Mouse (Mus musculus) frontal cortex, adult 2 months (tissue): Measurements from ENCODE around the gene B4galt5. TPM values are rescaled to one million over a fixed set of nuclear protein-coding genes. Genes with fewer than 3 reads are reported as not detected.

ENCODE experiments used
- DNase-seq, 2 experiments: peaks; one replicate each; pipeline ENCODE4 v3.0.0; 2022; ENCODE audit warnings: low spot score in 1 of 2; ENCODE audit errors: extremely low spot score in 1 of 2
- polyA plus RNA-seq: library from polyadenylated mRNA; depleted of rRNA; stranded (reverse); fragments of >200 nt; gene quantifications from 2 replicates; pipeline ENCODE4 v1.2.3, GENCODE M21; 2012

Gene B4galt5
- polyA plus RNA-seq, 1 experiment: 37.8 TPM

DNA sequence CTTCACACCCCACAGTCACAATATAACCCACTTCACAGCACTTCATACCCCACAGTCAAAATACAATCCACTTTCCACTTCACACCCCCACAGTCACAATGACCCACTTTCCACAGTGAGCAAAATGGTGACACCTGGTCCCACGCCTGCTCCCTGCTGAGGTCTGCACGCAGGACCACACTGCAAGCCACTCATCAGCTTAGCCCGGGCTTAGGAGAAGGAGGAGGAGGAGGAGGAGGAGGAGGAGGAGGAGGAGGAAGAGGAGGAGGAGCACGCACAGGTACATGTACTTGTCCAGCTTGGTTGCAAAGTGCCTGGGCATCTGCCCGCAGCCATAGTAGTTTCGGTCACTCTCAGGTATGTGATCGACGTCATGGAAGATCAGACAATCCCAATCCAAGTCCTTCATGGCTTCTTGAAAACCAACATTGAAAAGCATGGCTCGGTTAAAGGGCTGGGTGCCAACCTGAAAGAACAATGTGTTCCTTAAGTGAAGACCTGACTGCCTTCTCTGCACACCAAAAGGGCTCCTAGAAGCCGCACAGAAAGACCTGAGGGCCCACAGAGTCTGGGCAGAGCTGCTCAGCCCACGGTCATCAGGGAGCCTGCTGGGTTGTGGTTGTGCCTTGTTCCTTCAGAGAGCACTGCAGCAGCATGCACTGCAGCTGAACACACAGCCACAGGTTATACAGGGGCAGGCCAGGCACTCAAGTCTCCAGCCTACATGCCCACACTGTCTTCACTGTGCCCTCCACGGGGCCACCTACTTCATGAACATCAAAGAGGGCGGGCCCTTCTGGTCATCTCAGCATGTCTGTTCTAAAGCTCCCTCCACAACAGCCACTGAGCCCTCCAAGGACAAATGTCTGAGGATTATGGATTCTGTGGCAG is 43.4 kb downstream of the B4galt5 start:
- no peak for DNase-seq

DNA sequence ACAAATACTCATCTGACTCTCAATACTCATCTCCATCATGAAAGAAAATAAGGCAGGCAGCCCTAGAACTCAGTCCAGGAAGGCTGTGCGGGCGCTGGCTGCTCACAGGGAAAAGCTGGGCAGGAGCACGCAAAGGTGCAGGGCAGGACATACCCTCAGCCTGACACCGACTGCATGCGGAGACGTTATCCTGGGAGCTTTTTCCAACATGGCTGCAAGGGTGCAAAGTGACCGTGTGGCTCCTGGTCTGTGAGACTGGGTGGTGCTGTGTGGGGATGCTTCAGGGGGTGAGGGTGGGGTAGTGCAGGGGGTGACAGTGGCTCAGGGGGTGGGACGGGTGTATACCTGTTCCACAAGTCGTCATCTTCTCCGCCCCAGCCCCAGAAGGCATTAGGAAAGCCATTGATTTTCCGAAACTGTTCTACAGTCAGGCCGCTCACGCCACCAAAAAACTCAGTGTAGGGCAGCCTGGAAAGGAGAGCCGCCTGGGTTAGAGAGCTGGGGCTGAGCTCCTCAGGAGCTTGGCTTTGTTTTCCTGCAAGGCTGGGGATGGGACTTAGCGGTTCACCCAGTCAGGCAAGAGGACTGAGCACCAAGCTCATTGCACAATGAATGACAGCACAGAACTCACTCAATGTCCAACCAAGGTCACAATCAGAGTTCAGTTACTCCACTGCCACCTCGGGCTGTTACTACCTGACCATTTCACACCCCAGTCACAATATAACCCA is 44.2 kb downstream of the B4galt5 start:
- DNase-seq: no peak

GRCm38 (mm10) chr2:167303806-167304205 is 45.2 kb downstream of the B4galt5 start:
- no peak for DNase-seq

DNA sequence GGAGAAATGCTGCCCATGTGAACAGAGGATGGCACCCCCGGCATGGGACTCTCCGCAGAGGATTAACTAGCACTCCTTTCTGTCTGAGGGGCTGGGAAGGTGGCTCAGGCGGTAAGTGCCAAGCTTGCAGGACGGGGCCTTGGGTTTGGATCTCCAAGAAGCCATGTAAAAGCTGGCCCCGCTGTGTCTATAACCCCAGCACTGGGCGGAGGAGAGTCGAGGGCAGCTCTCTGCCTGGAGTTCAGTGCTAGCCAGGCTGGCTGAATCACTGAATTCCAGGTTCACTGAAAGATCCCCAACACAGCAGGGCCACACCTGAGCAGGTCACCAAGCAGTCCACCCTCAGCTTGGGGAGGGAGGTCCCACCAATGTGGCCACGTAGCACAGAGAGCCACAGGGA is 45.8 kb downstream of the B4galt5 start:
- no peak for DNase-seq

GRCm38 (mm10) chr2:167302641-167303040 is 46.3 kb downstream of the B4galt5 start:
- DNase-seq: no peak

- no peak for DNase-seq
Observed at GRCm38 (mm10) chr2:167302031-167302430, 47.0 kb downstream of the B4galt5 start.

DNA sequence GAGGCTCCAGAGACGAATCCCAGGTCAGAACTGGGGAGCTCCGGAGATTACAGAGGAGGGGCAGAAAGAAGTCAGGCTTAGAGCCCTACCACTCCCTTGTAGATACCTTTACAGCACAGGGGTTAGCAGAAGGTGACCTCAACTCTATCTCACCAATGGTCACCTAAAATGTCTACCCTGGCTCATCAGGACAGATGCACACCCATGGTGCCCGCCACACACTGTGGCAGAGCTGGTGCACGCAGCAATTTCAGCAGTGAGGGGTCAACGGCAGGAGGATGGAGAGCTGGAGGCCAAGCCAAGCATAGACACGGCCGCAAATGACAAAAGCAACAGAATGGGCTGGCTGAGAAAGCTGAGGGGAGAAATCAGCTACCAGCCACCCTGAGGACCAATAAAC is 47.4 kb downstream of the B4galt5 start:
- no peak for DNase-seq

GRCm38 (mm10) chr2:167300943-167301497 is 48.0 kb downstream of the B4galt5 start:
- DNase-seq: no peak

GRCm38 (mm10) chr2:167299861-167300667 is 48.9 kb downstream of the B4galt5 start:
- peak in 1 of 2 experiments; percentile 47 for DNase-seq

- DNase-seq: peak; percentile 71 to 76
Observed at GRCm38 (mm10) chr2:167298729-167299705, 50.0 kb downstream of the B4galt5 start.

DNA sequence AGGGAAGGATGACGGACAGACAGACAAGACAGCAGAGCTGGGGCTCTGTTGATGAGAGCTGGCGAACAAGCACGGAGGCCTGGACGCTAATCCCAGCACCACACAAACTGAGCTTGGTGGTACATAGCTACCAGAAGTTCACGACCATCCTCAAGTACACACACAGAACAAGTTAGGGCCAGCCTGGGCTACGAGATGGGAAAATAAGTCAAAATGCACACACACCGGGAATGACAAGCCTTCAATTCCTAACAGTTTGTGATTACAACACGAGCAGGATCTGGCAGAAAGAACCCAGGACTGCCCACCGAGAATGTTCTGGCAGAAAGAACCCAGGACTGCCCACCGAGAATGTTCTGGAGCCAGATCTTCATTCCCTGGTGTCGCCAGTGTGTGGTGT is 51.0 kb downstream of the B4galt5 start:
- no peak for DNase-seq

DNA sequence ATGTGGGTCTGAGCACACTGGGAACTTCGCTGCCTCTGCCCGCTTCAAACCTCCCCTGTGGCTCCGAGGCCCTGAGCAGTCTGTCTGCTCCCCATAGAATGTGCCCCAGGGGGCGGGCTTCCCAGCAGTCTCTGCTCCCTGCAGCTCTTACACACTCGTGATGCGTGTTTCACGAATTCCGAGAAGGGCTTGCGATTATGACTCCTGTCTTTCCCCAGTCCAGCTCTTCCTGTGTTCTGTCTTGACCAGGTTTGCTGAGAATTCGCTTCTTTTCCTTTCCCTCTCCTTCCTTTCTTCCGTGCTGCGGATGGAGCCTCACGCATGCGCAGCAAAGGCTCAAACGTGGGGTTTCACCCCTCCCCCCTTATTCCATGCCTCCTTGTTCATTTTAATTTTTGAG is 54.1 kb downstream of the B4galt5 start:
- DNase-seq: peak in 1 of 2 experiments; percentile 26

- no peak for DNase-seq
Observed at GRCm38 (mm10) chr2:167294216-167294615, 54.8 kb downstream of the B4galt5 start.

DNA sequence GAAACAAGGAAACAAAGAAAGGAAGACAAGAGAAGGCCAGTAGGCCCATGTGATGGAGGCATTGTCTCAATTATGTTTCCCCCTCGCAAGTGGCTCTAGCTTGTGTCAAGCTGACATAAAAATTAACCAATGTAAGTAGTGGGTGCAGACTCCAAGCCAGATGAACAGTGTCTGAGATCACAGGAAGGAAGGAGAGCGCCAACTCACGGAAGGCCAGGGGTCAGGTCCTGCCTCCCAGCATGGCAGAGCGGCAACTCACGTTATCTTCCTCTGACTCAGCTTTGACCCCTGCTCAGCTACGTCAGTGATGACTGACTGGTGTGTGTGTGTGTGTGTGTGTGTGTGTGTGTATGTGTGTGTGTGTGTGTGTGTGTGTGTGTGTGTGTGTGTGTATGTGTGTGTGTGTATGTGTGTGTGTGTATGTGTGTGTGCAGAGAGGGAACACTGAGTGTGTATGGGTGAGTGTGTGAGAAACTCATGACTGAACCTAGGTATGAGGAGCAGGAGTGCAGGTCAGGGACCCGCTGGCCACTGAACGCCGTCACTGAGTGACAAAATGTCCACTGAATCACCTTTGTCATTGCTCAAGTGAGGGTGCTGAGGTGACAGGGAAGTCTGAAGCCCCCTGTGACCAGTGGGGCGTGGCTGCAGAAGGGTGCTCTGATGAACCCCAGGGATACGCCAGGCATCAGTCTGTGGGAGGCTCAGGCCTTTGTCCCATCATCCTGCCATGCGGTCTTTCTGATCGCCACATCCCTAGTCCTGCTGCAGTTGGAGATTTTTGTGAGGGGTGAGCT is 55.5 kb downstream of the B4galt5 start:
- no peak for DNase-seq

DNA sequence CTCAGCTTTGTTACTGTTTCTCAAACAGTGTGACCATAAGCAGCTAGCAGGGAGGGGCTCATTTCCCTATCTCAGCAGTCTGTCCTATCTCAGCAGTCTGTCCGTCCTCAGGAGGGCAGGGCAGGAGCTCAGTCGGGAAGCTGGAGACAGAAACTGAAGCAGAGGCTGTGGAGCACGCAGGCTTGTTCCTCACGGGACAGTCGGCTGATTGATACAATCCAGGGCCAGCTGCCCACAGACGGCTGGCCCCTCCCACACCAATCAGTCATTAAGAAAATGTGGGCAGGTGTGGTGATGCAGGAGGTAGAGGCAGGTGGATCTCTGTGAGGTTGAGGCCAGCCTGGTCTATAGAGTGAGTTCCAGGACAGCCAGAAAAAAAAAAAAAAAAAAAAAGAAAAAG is 56.1 kb downstream of the B4galt5 start:
- no peak for DNase-seq

GRCm38 (mm10) chr2:167292151-167292591 is 56.8 kb downstream of the B4galt5 start:
- DNase-seq: no peak

DNA sequence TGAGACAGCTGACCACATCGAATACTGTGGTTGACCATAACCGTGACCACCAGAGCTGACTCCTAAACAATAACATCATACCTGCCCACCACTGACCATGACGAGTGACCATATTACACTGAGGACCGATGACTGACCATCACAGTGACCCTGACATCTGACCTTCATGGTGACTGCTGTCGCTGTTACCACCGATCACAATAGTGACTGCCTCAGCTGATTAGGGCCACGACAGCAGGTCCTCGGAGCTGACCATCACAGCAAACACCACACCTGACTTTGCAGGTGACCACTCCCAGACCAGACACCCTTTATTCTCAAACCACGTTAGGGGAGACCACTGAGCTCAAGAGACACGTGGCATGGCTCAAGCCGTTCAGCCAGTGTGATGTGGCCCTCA is 57.3 kb downstream of the B4galt5 start:
- no peak for DNase-seq

GRCm38 (mm10) chr2:167281461-167281860 is 67.5 kb downstream of the B4galt5 start:
- DNase-seq: no peak

- DNase-seq: no peak
Observed at GRCm38 (mm10) chr2:167280986-167281310, 68.0 kb downstream of the B4galt5 start.
